Comparison of ENCODE assay signal across 18 mouse cellular contexts in the genomic region with DNA sequence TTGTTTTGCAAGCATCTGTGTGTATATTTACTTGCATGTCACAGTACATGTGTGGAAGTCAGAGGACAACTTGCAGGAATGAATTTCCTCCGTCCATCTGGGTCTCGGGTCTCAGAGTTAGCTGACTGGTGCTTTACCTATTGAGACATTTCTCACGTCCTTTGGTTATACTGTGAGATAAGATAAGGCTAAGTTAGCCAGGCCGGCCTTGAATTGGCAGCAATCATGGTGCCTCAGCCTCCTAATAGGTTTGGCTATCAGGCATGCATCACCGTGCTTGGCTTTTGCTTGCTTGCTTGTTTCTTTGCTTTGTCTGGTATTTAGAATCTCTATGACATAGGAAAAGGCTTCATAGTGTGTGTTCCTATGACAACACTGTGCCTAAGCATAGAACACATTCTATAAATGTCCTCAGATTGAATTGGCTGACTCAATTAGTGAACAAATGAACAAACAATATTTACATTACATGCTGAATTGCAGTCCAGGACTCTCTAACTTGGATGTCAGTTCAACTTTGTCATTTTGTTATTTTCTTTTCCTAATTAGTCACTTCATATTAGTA.
DNase-seq lines count a peak whose midpoint lies in the region; ATAC-seq lines count a peak whose summit lies in the region.
"Had no signal": no experiment of that assay in that cellular context is flagged by ENCODE, and none has a peak within 500 bp of the region (broad histone marks: within the 10 kb centered on the region; RNA-seq: fewer than 3 reads in every experiment).

No protein-coding gene starts in this region.

- H3K4me2 ChIP-seq in midbrain, embryonic 14.5 days (ENCODE audit: low read length), result no peak overlapping the region
- no peak overlapping the region for H3K4me2 ChIP-seq in midbrain, embryonic 11.5 days
- no peak overlapping the region for H3K4me2 ChIP-seq in liver, embryonic 13.5 days
- H3K4me2 ChIP-seq: embryonic facial prominence, embryonic 15.5 days; liver, embryonic 15.5 days; midbrain, embryonic 12.5 days; neural tube, embryonic 12.5 days had no signal

- DNase-seq in frontal cortex, postnatal 10 days (ENCODE audit: low spot score in 2 of 2), result no peak
- peak; percentile 26 for DNase-seq in midbrain, embryonic 14.5 days
- DNase-seq in midbrain, embryonic 11.5 days (ENCODE audit: low spot score, missing footprints), result no peak
- DNase-seq in liver, embryonic 13.5 days, result peak; percentile 26
- DNase-seq in retina, postnatal 1 day, result peak; percentile 9
- DNase-seq in embryonic facial prominence, embryonic 10.5 days (ENCODE audit: low spot score), result no peak
- no peak for DNase-seq in embryo, embryonic 9.5 days (ENCODE audit: extremely low spot score)
- DNase-seq: cerebellum, adult 11-12 months; gastrocnemius, postnatal 36 days; lung, postnatal 14 days; thymus, postnatal 14 days had no signal

- no peaks in the 10 kb centered on the region for H3K27me3 ChIP-seq in midbrain, embryonic 14.5 days (ENCODE audit: control insufficient read depth, insufficient read depth, low read length)
- H3K27me3 ChIP-seq in midbrain, embryonic 11.5 days (ENCODE audit: control insufficient read depth, insufficient read depth, low read length), result no peaks in the 10 kb centered on the region
- H3K27me3 ChIP-seq in liver, embryonic 13.5 days, result no peaks in the 10 kb centered on the region
- no peaks in the 10 kb centered on the region for H3K27me3 ChIP-seq in embryonic facial prominence, embryonic 10.5 days (replicated peaks; ENCODE audit: low read depth, poor library complexity, severe bottlenecking)
- H3K27me3 ChIP-seq: embryonic facial prominence, embryonic 15.5 days; liver, embryonic 15.5 days; midbrain, embryonic 12.5 days; neural tube, embryonic 12.5 days had no signal

- H3K9me3 ChIP-seq in midbrain, embryonic 14.5 days (ENCODE audit: control insufficient read depth, low read length), result no peaks in the 10 kb centered on the region
- H3K9me3 ChIP-seq in midbrain, embryonic 11.5 days (ENCODE audit: control insufficient read depth, low read length), result no peaks in the 10 kb centered on the region
- H3K9me3 ChIP-seq in liver, embryonic 13.5 days (replicated peaks), result no peaks in the 10 kb centered on the region
- H3K9me3 ChIP-seq in embryonic facial prominence, embryonic 10.5 days, result no peaks in the 10 kb centered on the region
- H3K9me3 ChIP-seq: embryonic facial prominence, embryonic 15.5 days; G1E; heart, embryonic 10.5 days; liver, embryonic 15.5 days; midbrain, embryonic 12.5 days; neural tube, embryonic 12.5 days had no signal

- no peak overlapping the region for H3K9ac ChIP-seq in midbrain, embryonic 14.5 days (replicated peaks; ENCODE audit: low read length)
- H3K9ac ChIP-seq in midbrain, embryonic 11.5 days (ENCODE audit: low read length), result no peak overlapping the region
- no peak overlapping the region for H3K9ac ChIP-seq in liver, embryonic 13.5 days
- H3K9ac ChIP-seq: embryonic facial prominence, embryonic 15.5 days; liver, embryonic 15.5 days; midbrain, embryonic 12.5 days; neural tube, embryonic 12.5 days had no signal

- H3K27ac ChIP-seq in midbrain, embryonic 14.5 days (replicated peaks; ENCODE audit: low read depth, low read length), result peak overlapping the region; percentile 50
- no peak overlapping the region for H3K27ac ChIP-seq in midbrain, embryonic 11.5 days (ENCODE audit: low read depth, low read length)
- 0 out of 2 replicates have a peak overlapping the region, but pooled peaks have one; percentile 4 for H3K27ac ChIP-seq in liver, embryonic 13.5 days
- H3K27ac ChIP-seq in embryonic facial prominence, embryonic 10.5 days (replicated peaks), result no peak overlapping the region
- H3K27ac ChIP-seq: embryonic facial prominence, embryonic 15.5 days; heart, embryonic 10.5 days; liver, embryonic 15.5 days; midbrain, embryonic 12.5 days; neural tube, embryonic 12.5 days had no signal

- WGBS in midbrain, embryonic 14.5 days, result 70% methylated on average over 5 of the region's 5 CpGs
- 80% methylated on average over 5 of the region's 5 CpGs for WGBS in midbrain, embryonic 11.5 days
- WGBS in liver, embryonic 13.5 days (ENCODE audit: insufficient replicate concordance), result 23% methylated on average over 5 of the region's 5 CpGs
- WGBS in embryonic facial prominence, embryonic 10.5 days, result 82% methylated on average over 5 of the region's 5 CpGs

- peaks cover 13% of the 10 kb centered on the region; the same call in 1 of the 2 replicates for H3K4me1 ChIP-seq in midbrain, embryonic 14.5 days (ENCODE audit: control insufficient read depth, insufficient read depth, low read length)
- H3K4me1 ChIP-seq in midbrain, embryonic 11.5 days (ENCODE audit: control insufficient read depth, insufficient read depth, low read length), result no peaks in the 10 kb centered on the region; the same call in 1 of the 2 replicates
- peaks cover 57% of the 10 kb centered on the region for H3K4me1 ChIP-seq in liver, embryonic 13.5 days (replicated peaks)
- peaks cover 14% of the 10 kb centered on the region for H3K4me1 ChIP-seq in embryonic facial prominence, embryonic 10.5 days
- H3K4me1 ChIP-seq: neural tube, embryonic 12.5 days had no signal

- peak; percentile 64 for ATAC-seq in frontal cortex, adult (ENCODE audit: low TSS enrichment)
- ATAC-seq in midbrain, embryonic 14.5 days (ENCODE audit: low FRiP score, low TSS enrichment), result no peak
- ATAC-seq in midbrain, embryonic 11.5 days (ENCODE audit: low FRiP score), result no peak
- ATAC-seq in liver, embryonic 13.5 days (ENCODE audit: low read depth), result peak; percentile 27; the same call in 1 of the 2 replicates

- no peak overlapping the region for H3K4me3 ChIP-seq in midbrain, embryonic 14.5 days (replicated peaks; ENCODE audit: low read depth, low read length)
- no peak overlapping the region for H3K4me3 ChIP-seq in midbrain, embryonic 11.5 days (ENCODE audit: low read depth, low read length)
- no peak overlapping the region for H3K4me3 ChIP-seq in liver, embryonic 13.5 days (replicated peaks)
- H3K4me3 ChIP-seq in embryonic facial prominence, embryonic 10.5 days, result no peak overlapping the region
- H3K4me3 ChIP-seq: embryonic facial prominence, embryonic 15.5 days; heart, embryonic 10.5 days; liver, embryonic 15.5 days; midbrain, embryonic 12.5 days; neural tube, embryonic 12.5 days had no signal

- H3K36me3 ChIP-seq in midbrain, embryonic 14.5 days (ENCODE audit: control insufficient read depth, insufficient read depth, low read length), result no peaks in the 10 kb centered on the region
- no peaks in the 10 kb centered on the region for H3K36me3 ChIP-seq in midbrain, embryonic 11.5 days (ENCODE audit: control insufficient read depth, insufficient read depth, low read length)
- H3K36me3 ChIP-seq in liver, embryonic 13.5 days, result 0 out of 2 replicates have a peak, but pooled peaks cover 4% of the 10 kb centered on the region
- H3K36me3 ChIP-seq in embryonic facial prominence, embryonic 10.5 days (replicated peaks), result no peaks in the 10 kb centered on the region
- H3K36me3 ChIP-seq: embryonic facial prominence, embryonic 15.5 days; heart, embryonic 10.5 days; liver, embryonic 15.5 days; midbrain, embryonic 12.5 days; neural tube, embryonic 12.5 days had no signal

Comparison
In these comparisons a context has a peak if more than half of its experiments do, and no peak if none do; other contexts are left out.
1. DNase-seq: peak in midbrain, embryonic 14.5 days (single experiment), liver, embryonic 13.5 days (single experiment) and retina, postnatal 1 day (single experiment); none in frontal cortex, postnatal 10 days (0 of 2), midbrain, embryonic 11.5 days (single experiment), embryonic facial prominence, embryonic 10.5 days (single experiment) and embryo, embryonic 9.5 days (single experiment).
2. H3K27ac ChIP-seq: peak in midbrain, embryonic 14.5 days (single experiment) and liver, embryonic 13.5 days (single experiment); none in midbrain, embryonic 11.5 days (single experiment) and embryonic facial prominence, embryonic 10.5 days (single experiment).
3. ATAC-seq: peak in frontal cortex, adult (single experiment) and liver, embryonic 13.5 days (single experiment); none in midbrain, embryonic 14.5 days (single experiment) and midbrain, embryonic 11.5 days (single experiment).